Mouse (Mus musculus): ENCODE results near the gene Frmd4a. TPM values are rescaled to one million over a fixed set of nuclear protein-coding genes. Genes with fewer than 3 reads are reported as not detected.

Frmd4a gene
- total and polyA plus RNA-seq, 2 experiments from 2014 or later, result 11.9 to 44.1 TPM

DNA sequence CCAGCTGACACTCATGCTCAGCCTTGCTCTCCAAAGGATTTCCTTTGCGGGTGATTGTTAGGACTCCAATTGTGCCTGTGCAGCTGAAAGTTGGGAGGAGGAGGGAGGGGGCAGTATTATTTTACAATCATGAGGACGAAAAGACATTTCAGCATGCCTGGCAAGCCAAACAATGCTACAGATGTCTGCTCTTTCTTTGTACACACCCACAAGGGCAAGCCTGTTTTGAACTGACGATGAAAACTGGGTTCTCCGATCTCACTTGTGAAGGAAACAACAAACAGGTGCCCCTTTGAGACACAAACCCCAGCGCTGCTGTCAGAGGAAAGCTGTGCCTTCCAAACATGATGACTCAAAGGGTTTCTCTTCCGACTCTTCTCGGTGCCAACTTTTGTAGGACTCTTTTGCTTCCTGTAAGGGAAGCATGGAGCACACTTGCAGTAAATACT, 410.9 kb downstream of the Frmd4a start:
- Histone ChIP-seq H3K9me3 (replicated peaks; ENCODE audit: control insufficient read depth, low read length) (no peaks in the 10 kb centered on the region), H3K4me1 (ENCODE audit: control insufficient read depth, insufficient read depth) (peaks cover 22% of the 10 kb centered on the region), H3K4me3 (ENCODE audit: low read depth, low read length) (no peak overlapping the region), H3K36me3 (replicated peaks; ENCODE audit: control insufficient read depth, insufficient read depth, low read length) (no peaks in the 10 kb centered on the region), H3K27ac (ENCODE audit: low read depth) (peak overlapping the region; percentile 53), H3K9ac (replicated peaks; ENCODE audit: low read depth, low read length) (no peak overlapping the region), H3K27me3 (ENCODE audit: control insufficient read depth, insufficient read depth, low read length) (no peaks in the 10 kb centered on the region), H3K4me2 (ENCODE audit: low read depth, low read length) (peak overlapping the region; percentile 34; the same call in 1 of the 2 replicates)
- DNase-seq (ENCODE audit: low spot score) (no peak), ATAC-seq (ENCODE audit: insufficient read depth, low read depth) (no peak)
- 35% methylated on average over 7 of the region's 7 CpGs for WGBS
- TF ChIP-seq CTCF (IDR thresholded peaks at IDR 0.05; ENCODE audit: low read depth) (no peak), EP300 (IDR thresholded peaks at IDR 0.05; ENCODE audit: low read depth) (no peak)

DNA sequence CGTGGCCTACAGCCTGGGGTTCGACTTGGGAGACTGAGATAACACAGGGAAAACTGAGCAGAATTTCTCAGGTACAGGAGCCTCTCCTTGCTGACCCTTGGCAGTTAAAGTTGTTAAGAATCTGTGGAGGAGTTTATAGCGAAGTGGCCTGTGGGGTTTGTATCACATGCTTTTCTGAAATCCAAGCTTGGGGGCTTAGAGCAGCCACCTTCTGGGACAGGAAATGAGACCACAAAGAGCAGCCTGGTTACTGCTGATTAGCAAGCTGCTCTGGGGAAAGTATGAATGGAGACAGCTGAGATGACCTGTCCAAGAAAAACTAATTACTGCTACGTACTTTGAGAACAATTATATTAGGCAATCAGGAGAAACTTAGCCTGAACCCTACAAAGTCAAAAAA, 415.6 kb downstream of the Frmd4a start:
- no peak overlapping the region for H3K4me3 ChIP-seq (ENCODE audit: low read depth, low read length)
- no peaks in the 10 kb centered on the region; the same call in 1 of the 2 replicates for H3K36me3 ChIP-seq (replicated peaks; ENCODE audit: control insufficient read depth, insufficient read depth, low read length)
- 31% methylated on average over 4 of the region's 4 CpGs for WGBS
- no peaks in the 10 kb centered on the region for H3K9me3 ChIP-seq (replicated peaks; ENCODE audit: control insufficient read depth, low read length)
- DNase-seq (ENCODE audit: low spot score) (no peak), ATAC-seq (ENCODE audit: insufficient read depth, low read depth) (peak; percentile 25; the same call in 1 of the 2 replicates)
- no peak overlapping the region for H3K9ac ChIP-seq (replicated peaks; ENCODE audit: low read depth, low read length)
- TF ChIP-seq EP300 (IDR thresholded peaks at IDR 0.05; ENCODE audit: low read depth) (no peak), CTCF (IDR thresholded peaks at IDR 0.05; ENCODE audit: low read depth) (no peak)
- H3K27ac ChIP-seq (ENCODE audit: low read depth), result peak overlapping the region; percentile 23; the same call in 1 of the 2 replicates
- H3K27me3 ChIP-seq (ENCODE audit: control insufficient read depth, insufficient read depth, low read length), result no peaks in the 10 kb centered on the region
- peaks cover 38% of the 10 kb centered on the region for H3K4me1 ChIP-seq (ENCODE audit: control insufficient read depth, insufficient read depth)
- H3K4me2 ChIP-seq (ENCODE audit: low read depth, low read length), result no peak overlapping the region

DNA sequence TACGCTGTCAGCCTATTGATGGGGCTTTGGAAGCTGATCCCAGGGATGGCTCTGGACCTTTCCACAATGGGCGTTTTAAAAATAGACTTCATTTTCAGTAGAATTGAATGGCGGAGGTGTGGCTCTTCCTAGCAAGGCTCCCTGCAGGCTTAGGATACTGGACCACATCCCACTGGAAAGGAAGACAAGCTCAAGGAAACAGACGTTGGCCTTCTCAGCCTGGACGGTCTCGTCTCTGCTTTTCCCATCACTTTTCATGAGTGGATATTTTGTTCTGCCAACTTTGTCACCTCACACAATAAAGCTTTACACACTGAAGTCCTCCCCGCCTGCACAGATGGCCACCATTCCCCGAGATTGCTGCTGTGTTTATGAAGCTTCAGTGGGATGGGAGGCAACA, 417.5 kb downstream of the Frmd4a start:
- TF ChIP-seq CTCF (IDR thresholded peaks at IDR 0.05; ENCODE audit: low read depth), result no peak
- TF ChIP-seq EP300 (IDR thresholded peaks at IDR 0.05; ENCODE audit: low read depth), result no peak
- Histone ChIP-seq H3K4me3 (ENCODE audit: low read depth, low read length) (no peak overlapping the region), H3K27ac (ENCODE audit: low read depth) (peak overlapping the region; percentile 38)

DNA sequence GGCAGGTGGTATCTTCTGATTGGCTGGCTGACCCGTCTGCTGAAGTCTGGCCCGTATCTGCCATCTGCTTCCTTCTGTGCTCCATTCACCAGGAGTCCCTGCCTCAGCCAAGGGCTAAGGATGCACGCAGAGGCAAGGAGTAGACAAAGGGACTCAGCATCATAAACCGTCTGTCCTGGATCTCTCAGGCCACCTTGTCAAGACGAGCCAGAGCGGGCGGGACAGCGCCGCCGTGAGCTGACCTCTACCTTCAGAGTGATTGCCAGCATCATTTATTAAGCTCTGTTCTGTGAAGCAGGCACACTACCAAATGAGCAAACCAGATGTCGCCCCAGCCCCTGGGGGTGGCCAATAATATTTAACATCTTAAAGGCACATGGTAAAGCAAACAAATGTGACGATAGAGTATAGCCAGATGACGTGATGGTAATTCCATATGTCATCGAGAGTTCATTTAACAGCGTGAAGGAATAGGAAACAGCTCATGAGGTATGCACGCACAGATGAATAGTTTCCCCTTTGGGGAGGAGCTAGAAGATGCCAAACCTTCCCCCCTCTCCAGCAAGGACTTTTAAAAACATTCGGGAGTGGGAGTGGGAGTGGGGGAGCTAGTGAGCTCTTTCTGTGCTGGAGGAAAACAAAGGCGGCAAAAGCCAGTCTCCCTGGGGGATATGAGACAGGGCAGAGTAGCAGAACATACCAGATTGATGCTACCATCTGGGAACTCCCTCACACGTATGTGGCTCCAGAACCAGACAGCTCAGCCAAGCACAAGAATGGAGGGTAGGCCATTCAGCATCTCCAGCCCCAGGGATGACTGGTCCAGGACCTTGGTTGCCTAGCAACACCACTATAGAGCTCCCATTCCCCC, 419.1 kb downstream of the Frmd4a start:
- no peaks in the 10 kb centered on the region; the same call in 1 of the 2 replicates for H3K36me3 ChIP-seq (replicated peaks; ENCODE audit: control insufficient read depth, insufficient read depth, low read length)
- H3K27ac ChIP-seq (ENCODE audit: low read depth), result no peak overlapping the region
- peaks cover 39% of the 10 kb centered on the region for H3K4me1 ChIP-seq (ENCODE audit: control insufficient read depth, insufficient read depth)
- TF ChIP-seq EP300 (IDR thresholded peaks at IDR 0.05; ENCODE audit: low read depth), result no peak
- TF ChIP-seq CTCF (IDR thresholded peaks at IDR 0.05; ENCODE audit: low read depth), result no peak
- H3K9me3 ChIP-seq (replicated peaks; ENCODE audit: control insufficient read depth, low read length), result no peaks in the 10 kb centered on the region
- no peak overlapping the region for H3K9ac ChIP-seq (replicated peaks; ENCODE audit: low read depth, low read length)
- ATAC-seq (ENCODE audit: insufficient read depth, low read depth) (no peak), DNase-seq (ENCODE audit: low spot score) (no peak)
- 71% methylated on average over 19 of the region's 19 CpGs for WGBS
- H3K27me3 ChIP-seq (ENCODE audit: control insufficient read depth, insufficient read depth, low read length), result no peaks in the 10 kb centered on the region
- no peak overlapping the region for H3K4me3 ChIP-seq (ENCODE audit: low read depth, low read length)
- H3K4me2 ChIP-seq (ENCODE audit: low read depth, low read length), result no peak overlapping the region

More for the DNA sequence above, 417.5 kb downstream of the Frmd4a start:
- DNase-seq (ENCODE audit: low spot score) (no peak), ATAC-seq (ENCODE audit: insufficient read depth, low read depth) (no peak)
- H3K27me3 ChIP-seq (ENCODE audit: control insufficient read depth, insufficient read depth, low read length), result no peaks in the 10 kb centered on the region
- H3K36me3 ChIP-seq (replicated peaks; ENCODE audit: control insufficient read depth, insufficient read depth, low read length), result no peaks in the 10 kb centered on the region; the same call in 1 of the 2 replicates
- no peak overlapping the region for H3K4me2 ChIP-seq (ENCODE audit: low read depth, low read length)
- no peak overlapping the region for H3K9ac ChIP-seq (replicated peaks; ENCODE audit: low read depth, low read length)
- H3K9me3 ChIP-seq (replicated peaks; ENCODE audit: control insufficient read depth, low read length), result no peaks in the 10 kb centered on the region
- WGBS, result 52% methylated on average over 8 of the region's 8 CpGs
- H3K4me1 ChIP-seq (ENCODE audit: control insufficient read depth, insufficient read depth), result peaks cover 43% of the 10 kb centered on the region

DNA sequence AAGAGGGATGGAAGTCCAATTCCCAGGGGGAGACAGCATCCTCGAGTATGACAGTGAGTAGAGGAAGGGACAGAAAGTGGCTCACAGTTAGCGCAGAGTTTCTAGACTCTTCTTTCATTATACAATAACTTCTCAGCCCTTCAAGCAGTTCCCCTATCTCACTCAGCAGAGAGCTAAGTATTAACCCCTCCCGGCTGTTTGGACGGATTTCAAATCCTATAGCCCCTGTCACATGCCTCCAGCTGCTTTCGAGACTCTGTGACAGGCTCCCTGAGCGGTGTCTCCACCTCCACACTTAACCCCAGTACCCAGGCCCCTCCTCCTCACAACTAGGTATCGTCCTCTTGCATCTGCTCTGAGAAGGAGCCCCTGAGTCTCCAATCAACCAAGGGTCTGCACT, 421.2 kb downstream of the Frmd4a start:
- no peak overlapping the region for H3K4me2 ChIP-seq (ENCODE audit: low read depth, low read length)
- no peak for DNase-seq (ENCODE audit: low spot score)
- peaks cover 26% of the 10 kb centered on the region for H3K4me1 ChIP-seq (ENCODE audit: control insufficient read depth, insufficient read depth)
- no peaks in the 10 kb centered on the region for H3K9me3 ChIP-seq (replicated peaks; ENCODE audit: control insufficient read depth, low read length)
- no peaks in the 10 kb centered on the region; the same call in 1 of the 2 replicates for H3K36me3 ChIP-seq (replicated peaks; ENCODE audit: control insufficient read depth, insufficient read depth, low read length)
- H3K9ac ChIP-seq (replicated peaks; ENCODE audit: low read depth, low read length), result no peak overlapping the region
- H3K4me3 ChIP-seq (ENCODE audit: low read depth, low read length), result no peak overlapping the region
- TF ChIP-seq CTCF (IDR thresholded peaks at IDR 0.05; ENCODE audit: low read depth) (no peak), EP300 (IDR thresholded peaks at IDR 0.05; ENCODE audit: low read depth) (no peak)
- ATAC-seq (ENCODE audit: insufficient read depth, low read depth), result no peak
- H3K27ac ChIP-seq (ENCODE audit: low read depth), result no peak overlapping the region
- 49% methylated on average over 7 of the region's 7 CpGs for WGBS
- H3K27me3 ChIP-seq (ENCODE audit: control insufficient read depth, insufficient read depth, low read length), result no peaks in the 10 kb centered on the region

Measured in heart, postnatal 0 days (tissue).